Mouse (Mus musculus) hindbrain, embryonic 10.5 days (tissue): ENCODE results near the gene Rbm42. TPM values are rescaled to one million over a fixed set of nuclear protein-coding genes. Genes with fewer than 3 reads are reported as not detected.

Experiments
- DNase-seq: peaks from one replicate; pipeline ENCODE4 v3.0.0-alpha.2; 2017; ENCODE audit warnings: low spot score
- H3K27ac ChIP-seq: fragments of 300-500 bp; sonication (generic); 2 replicates; pipeline ENCODE4 v1.5.1; 2016; ENCODE audit warnings: mild to moderate bottlenecking, moderate library complexity
- H3K27me3 ChIP-seq: fragments of 300-500 bp; sonication (generic); 2 replicates; pipeline ENCODE4 v1.6.1; 2016; ENCODE audit warnings: mild to moderate bottlenecking; ENCODE audit not compliant: poor library complexity, insufficient read depth, severe bottlenecking
- H3K36me3 ChIP-seq: fragments of 300-500 bp; sonication (generic); 2 replicates; pipeline ENCODE4 v1.6.1; 2016; ENCODE audit warnings: mild to moderate bottlenecking, moderate library complexity
- H3K4me1 ChIP-seq: fragments of 300-500 bp; sonication (generic); replicated peaks from 2 replicates; pipeline ENCODE4 v1.6.1; 2016; ENCODE audit warnings: mild to moderate bottlenecking
- H3K4me3 ChIP-seq: fragments of 300-500 bp; sonication (generic); 2 replicates; pipeline ENCODE4 v1.5.1; 2016; ENCODE audit warnings: mild to moderate bottlenecking, moderate library complexity
- H3K9me3 ChIP-seq: fragments of 300-500 bp; sonication (generic); 2 replicates; pipeline ENCODE4 v1.6.1; 2016; ENCODE audit warnings: mild to moderate bottlenecking, moderate library complexity
- WGBS: fragments of 180-500 bp; shearing (Covaris S2); methylation state at CpG from one replicate; pipeline ENCODE4 v1.1.7; 2016; 5-methylcytosine and 5-hydroxymethylcytosine counted together
- polyA plus RNA-seq: library from polyadenylated mRNA; unstranded; fragments of >200 nt; fragmentation: Nextera tagmentation; extraction: Ambion mirVana; gene quantifications from 2 replicates; pipeline ENCODE4 v1.2.1, GENCODE M21; 2016

Gene Rbm42
- polyA plus RNA-seq, 1 experiment from 2014 or later = 175 TPM

DNA sequence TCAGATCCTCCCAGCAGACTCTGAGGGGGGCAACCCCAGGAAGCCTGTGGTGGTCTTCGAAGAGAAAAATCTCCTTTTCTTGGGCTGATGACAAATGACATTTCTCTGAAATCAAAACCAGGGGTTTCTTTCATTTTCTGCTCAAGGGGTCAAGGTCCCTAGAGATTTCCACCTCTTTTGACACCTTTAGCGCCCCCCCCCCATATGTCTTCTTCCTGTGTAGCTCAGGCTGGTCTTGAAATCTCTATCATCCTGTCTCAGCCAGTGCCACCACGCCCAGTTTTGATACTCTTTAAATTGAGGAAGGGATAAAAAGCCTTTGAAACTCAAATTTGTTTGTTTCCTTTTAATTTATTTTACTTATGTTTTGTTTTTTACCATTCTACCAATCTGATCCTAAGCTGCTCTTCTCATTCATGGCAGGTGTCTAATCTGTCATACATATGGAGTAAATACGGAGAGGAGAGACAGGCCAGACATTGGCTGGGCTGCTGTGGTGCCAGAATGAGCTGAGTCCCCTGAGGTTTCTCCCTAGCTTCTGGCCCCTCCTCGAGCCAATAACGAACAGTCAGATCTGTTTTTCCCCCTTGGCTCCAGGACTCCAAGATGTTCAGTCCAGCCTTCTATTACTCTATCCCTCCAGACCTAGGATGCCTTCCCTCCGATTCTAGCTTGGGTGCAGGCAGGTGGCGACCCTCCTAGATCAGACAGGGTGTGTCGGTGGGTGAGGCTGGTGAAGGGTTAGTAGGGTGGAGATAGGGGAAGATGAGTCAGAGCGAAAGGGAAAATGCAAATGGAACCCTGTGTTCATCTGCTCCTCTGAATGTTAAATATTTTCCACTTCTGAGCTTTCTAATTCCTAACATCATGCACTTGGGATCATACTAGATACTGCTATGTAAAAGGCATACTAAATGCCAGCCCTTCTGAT, 56.3 kb downstream of the Rbm42 start:
- Histone ChIP-seq H3K36me3 (no peaks in the 10 kb centered on the region), H3K4me3 (no peak overlapping the region), H3K27me3 (no peaks in the 10 kb centered on the region), H3K27ac (no peak overlapping the region), H3K9me3 (no peaks in the 10 kb centered on the region), H3K4me1 (peaks cover 19% of the 10 kb centered on the region)
- DNase-seq = no peak
- 79% methylated on average over 10 of the region's 10 CpGs for WGBS

DNA sequence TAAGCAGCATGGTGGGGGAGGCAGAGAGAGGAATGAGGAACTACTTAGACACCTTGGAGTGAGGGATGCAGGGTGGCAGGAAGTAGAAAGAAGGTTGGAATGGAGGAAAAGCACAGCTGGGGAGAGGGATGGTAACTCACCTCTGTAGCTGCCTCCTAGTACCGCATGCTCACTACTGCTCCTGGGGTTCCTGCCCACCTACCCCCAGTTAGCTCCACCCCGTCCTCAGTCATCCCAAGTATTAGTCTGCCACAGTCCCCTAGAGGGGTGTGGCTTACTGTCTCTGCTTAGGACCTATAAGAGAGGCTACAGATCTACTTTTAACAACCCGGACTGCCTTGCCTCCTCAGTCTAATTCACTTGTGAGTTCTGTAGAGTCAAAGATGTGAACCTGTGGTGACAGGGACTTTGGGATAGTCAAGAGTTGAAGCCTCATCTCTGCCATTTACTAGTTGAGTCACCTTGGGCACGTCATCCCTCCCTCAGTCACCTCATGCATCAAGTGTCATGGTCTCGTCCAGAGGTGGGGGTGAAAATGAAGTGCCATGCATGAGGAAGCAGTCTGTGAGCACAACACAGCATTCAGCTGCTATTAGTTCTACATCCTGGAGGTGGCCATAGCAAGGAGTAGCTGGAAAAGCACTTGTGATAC, 57.2 kb downstream of the Rbm42 start:
- H3K27ac ChIP-seq = no peak overlapping the region
- H3K9me3 ChIP-seq = no peaks in the 10 kb centered on the region
- no peak for DNase-seq
- H3K4me3 ChIP-seq = no peak overlapping the region
- no peaks in the 10 kb centered on the region for H3K36me3 ChIP-seq
- WGBS = 56% methylated on average over 5 of the region's 5 CpGs
- H3K27me3 ChIP-seq = no peaks in the 10 kb centered on the region
- H3K4me1 ChIP-seq = peaks cover 23% of the 10 kb centered on the region

DNA sequence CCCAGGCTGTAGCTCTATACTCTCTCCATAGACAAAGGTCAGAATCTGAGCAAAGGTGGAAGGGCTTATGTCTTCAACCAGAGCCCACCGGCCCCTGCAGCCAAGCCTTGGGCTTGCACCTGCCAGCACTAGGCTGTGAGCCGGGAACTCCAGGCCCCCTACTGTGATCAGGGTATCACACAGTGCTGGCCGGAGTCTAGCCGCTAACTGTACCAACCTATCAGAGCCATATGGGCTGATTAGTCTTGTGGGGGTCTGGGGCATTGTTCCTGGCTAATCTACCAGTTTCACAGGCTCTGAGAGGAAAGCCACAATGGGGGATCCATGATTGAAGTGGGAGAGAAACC, 58.5 kb downstream of the Rbm42 start:
- Histone ChIP-seq H3K36me3 (peaks cover 5% of the 10 kb centered on the region), H3K27me3 (no peaks in the 10 kb centered on the region), H3K4me3 (no peak overlapping the region), H3K9me3 (no peaks in the 10 kb centered on the region), H3K27ac (peak overlapping the region; percentile 23; the same call in 1 of the 2 replicates), H3K4me1 (peaks cover 36% of the 10 kb centered on the region)
- no peak for DNase-seq
- WGBS = 52% methylated on average over 4 of the region's 4 CpGs

Other genes starting within 250 kb of the Rbm42 start
- gene Tyrobp, start 236.6 kb downstream of the Rbm42 start, polyA plus RNA-seq = 16.9 and 27.9 TPM in 2 replicates
- gene Hcst, start 230.5 kb downstream of the Rbm42 start, polyA plus RNA-seq = 0.55 and 0.57 TPM in 2 replicates
- 1.5 and 1.7 TPM in 2 replicates for gene Nfkbid, start 228.6 kb downstream of the Rbm42 start, polyA plus RNA-seq
- gene Aplp1, start 204.8 kb downstream of the Rbm42 start, polyA plus RNA-seq = 69.7 and 184 TPM in 2 replicates
- gene Kirrel2, start 192.6 kb downstream of the Rbm42 start, polyA plus RNA-seq = 11.8 and 35.0 TPM in 2 replicates
- 1.7 and 4.2 TPM in 2 replicates for gene Nphs1, start 192.0 kb downstream of the Rbm42 start, polyA plus RNA-seq
- 0.40 TPM in 1 of 2 replicates, not detected in the other for gene Prodh2, start 156.7 kb downstream of the Rbm42 start, polyA plus RNA-seq
- 40.1 and 79.4 TPM in 2 replicates for gene Arhgap33, start 115.3 kb downstream of the Rbm42 start, polyA plus RNA-seq
- 4.1 and 5.3 TPM in 2 replicates for gene Hspb6, start 98.1 kb downstream of the Rbm42 start, polyA plus RNA-seq
- 13.8 and 15.1 TPM in 2 replicates for gene Proser3, start 98.0 kb downstream of the Rbm42 start, polyA plus RNA-seq
- gene Lin37, start 90.5 kb downstream of the Rbm42 start, polyA plus RNA-seq = 47.6 and 50.2 TPM in 2 replicates
- gene U2af1l4, start 87.0 kb downstream of the Rbm42 start, polyA plus RNA-seq = 96.0 and 106 TPM in 2 replicates
- gene Gm49396, start 87.0 kb downstream of the Rbm42 start, polyA plus RNA-seq = 16.4 and 16.9 TPM in 2 replicates
- 131 and 140 TPM in 2 replicates for gene Psenen, start 86.7 kb downstream of the Rbm42 start, polyA plus RNA-seq
- gene Igflr1, start 84.9 kb downstream of the Rbm42 start, polyA plus RNA-seq = 6.2 and 6.7 TPM in 2 replicates
- gene Kmt2b, start 61.6 kb downstream of the Rbm42 start, polyA plus RNA-seq = 9.6 and 11.0 TPM in 2 replicates
- gene Zbtb32, start 51.4 kb downstream of the Rbm42 start, polyA plus RNA-seq = 0.20 and 0.21 TPM in 2 replicates
- gene Upk1a, start 37.5 kb downstream of the Rbm42 start, polyA plus RNA-seq = 0.52 and 1.2 TPM in 2 replicates
- gene Cox6b1, start 24.2 kb downstream of the Rbm42 start, polyA plus RNA-seq = 810 and 924 TPM in 2 replicates
- 0.14 TPM in 1 of 2 replicates, not detected in the other for gene Etv2, start 14.5 kb downstream of the Rbm42 start, polyA plus RNA-seq
- gene Haus5, start 14.7 kb upstream of the Rbm42 start, polyA plus RNA-seq = 63.9 and 76.3 TPM in 2 replicates
- gene Pmis2, start 21.3 kb upstream of the Rbm42 start, polyA plus RNA-seq = not detected in 2 replicates
- gene 2200002J24Rik, start 48.6 kb upstream of the Rbm42 start, polyA plus RNA-seq = not detected in 2 replicates
- 0.91 and 1.6 TPM in 2 replicates for gene Atp4a, start 61.9 kb upstream of the Rbm42 start, polyA plus RNA-seq
- 163 and 170 TPM in 2 replicates for gene Tmem147, start 79.2 kb upstream of the Rbm42 start, polyA plus RNA-seq
- 0.26 and 0.69 TPM in 2 replicates for gene Gapdhs, start 93.4 kb upstream of the Rbm42 start, polyA plus RNA-seq
- 0.72 and 0.93 TPM in 2 replicates for gene Sbsn, start 101.2 kb upstream of the Rbm42 start, polyA plus RNA-seq
- 0.59 TPM in 1 of 2 replicates, not detected in the other for gene Dmkn, start 113.4 kb upstream of the Rbm42 start, polyA plus RNA-seq
- not detected in 2 replicates for gene Krtdap, start 137.6 kb upstream of the Rbm42 start, polyA plus RNA-seq
- gene Ffar2, start 173.5 kb upstream of the Rbm42 start, polyA plus RNA-seq = not detected in 2 replicates
- not detected in 2 replicates for gene Ffar3, start 205.9 kb upstream of the Rbm42 start, polyA plus RNA-seq
- gene Ffar1, start 211.2 kb upstream of the Rbm42 start, polyA plus RNA-seq = not detected in 2 replicates
- gene Cd22, start 230.0 kb upstream of the Rbm42 start, polyA plus RNA-seq = 0.11 TPM in 1 of 2 replicates, not detected in the other